Mouse (Mus musculus) hindbrain, embryonic 15.5 days (tissue): ENCODE results near the gene Ess2. TPM values are rescaled to one million over a fixed set of nuclear protein-coding genes. Genes with fewer than 3 reads are reported as not detected.
A peak's percentile ranks its signal among the peaks of the same experiment; 100 is the strongest.
"Not testable (repeated sequence)": the region's sequence is repeated elsewhere in the genome, so short reads cannot be mapped to it uniquely, and the experiment has no call there.

Experiments used
- ATAC-seq: fragments of 200-750 bp; cut with Nextera tagmentation; 2 replicates; pipeline ENCODE4 v1.8.0; 2017; ENCODE audit warnings: low read depth, moderate number of reproducible peaks, moderate TSS enrichment; ENCODE audit not compliant: low FRiP score
- H3K27ac ChIP-seq: fragments of 300-500 bp; sonication (generic); replicated peaks from 2 replicates; pipeline ENCODE4 v1.5.1; 2015; ENCODE audit warnings: mild to moderate bottlenecking, inconsistent platforms
- H3K27me3 ChIP-seq: fragments of 300-500 bp; sonication (generic); 2 replicates; pipeline ENCODE4 v1.6.1; 2015; ENCODE audit warnings: control low read depth, inconsistent platforms
- H3K36me3 ChIP-seq: fragments of 300-500 bp; sonication (generic); 2 replicates; pipeline ENCODE4 v1.6.1; 2015; ENCODE audit warnings: control low read depth, inconsistent platforms
- H3K4me1 ChIP-seq: fragments of 300-500 bp; sonication (generic); replicated peaks from 2 replicates; pipeline ENCODE4 v1.6.1; 2015; ENCODE audit warnings: control low read depth, inconsistent platforms
- H3K4me2 ChIP-seq: fragments of 300-500 bp; sonication (generic); 2 replicates; pipeline ENCODE4 v1.6.1; 2015; ENCODE audit warnings: moderate library complexity, mild to moderate bottlenecking, inconsistent platforms
- H3K4me3 ChIP-seq: fragments of 300-500 bp; sonication (generic); 2 replicates; pipeline ENCODE4 v1.5.1; 2015; ENCODE audit warnings: mild to moderate bottlenecking, inconsistent platforms
- H3K9ac ChIP-seq: fragments of 300-500 bp; sonication (generic); 2 replicates; pipeline ENCODE4 v1.6.1; 2015; ENCODE audit warnings: inconsistent platforms
- H3K9me3 ChIP-seq: fragments of 300-500 bp; sonication (generic); 2 replicates; pipeline ENCODE4 v1.6.1; 2016; ENCODE audit warnings: control low read depth, inconsistent platforms
- WGBS: fragments of 180-500 bp; shearing (Covaris S2); methylation state at CpG from one replicate; pipeline ENCODE4 v1.1.7; 2015; 5-methylcytosine and 5-hydroxymethylcytosine counted together
- polyA plus RNA-seq: library from polyadenylated mRNA; unstranded; fragments of >200 nt; fragmentation: Nextera tagmentation; extraction: Ambion mirVana; gene quantifications from 2 replicates; pipeline ENCODE4 v1.2.1, GENCODE M21; 2015

Gene Ess2
- polyA plus RNA-seq = 42.5 and 49.6 TPM in 2 replicates

- Histone ChIP-seq H3K9ac (peak within 1 kb of the TSS; percentile 69), H3K36me3 (peaks cover 29% of the 10 kb centered on the region), H3K9me3 (no peaks in the 10 kb centered on the region), H3K4me3 (peak within 1 kb of the TSS; percentile 89), H3K4me2 (peak within 1 kb of the TSS; percentile 96), H3K27me3 (peaks cover 46% of the 10 kb centered on the region), H3K4me1 (peaks cover 19% of the 10 kb centered on the region), H3K27ac (peak within 1 kb of the TSS; percentile 78)
- WGBS = under 1% methylated on average over 35 of the region's 35 CpGs
- peak; percentile 94 for ATAC-seq
These were observed at the start of gene Ess2 for GRCm38 (mm10) chr16:17911052-17911595. Gene Ess2, minus strand, starts transcription at chr16:17911348.

GRCm38 (mm10) chr16:17956052-17956638, 45.0 kb upstream of the Ess2 start:
- H3K9me3 ChIP-seq, H3K9ac ChIP-seq, H3K4me3 ChIP-seq, H3K4me1 ChIP-seq, ATAC-seq, H3K27ac ChIP-seq, H3K27me3 ChIP-seq, H3K4me2 ChIP-seq, H3K36me3 ChIP-seq: not testable (repeated sequence)
- 96% methylated on average over 17 of the region's 17 CpGs for WGBS

GRCm38 (mm10) chr16:17951618-17952017, 40.5 kb upstream of the Ess2 start:
- ATAC-seq = no peak
- H3K4me3 ChIP-seq = no peak overlapping the region
- 92% methylated on average over 4 of the region's 4 CpGs for WGBS
- H3K9ac ChIP-seq = no peak overlapping the region
- H3K36me3 ChIP-seq = no peaks in the 10 kb centered on the region
- no peaks in the 10 kb centered on the region for H3K4me1 ChIP-seq
- no peaks in the 10 kb centered on the region for H3K27me3 ChIP-seq
- no peak overlapping the region for H3K4me2 ChIP-seq
- H3K9me3 ChIP-seq = no peaks in the 10 kb centered on the region
- H3K27ac ChIP-seq = no peak overlapping the region

GRCm38 (mm10) chr16:17950068-17950467, 38.9 kb upstream of the Ess2 start:
- no peak for ATAC-seq
- Histone ChIP-seq H3K4me2 (no peak overlapping the region), H3K9ac (no peak overlapping the region), H3K9me3 (no peaks in the 10 kb centered on the region), H3K27me3 (no peaks in the 10 kb centered on the region), H3K36me3 (no peaks in the 10 kb centered on the region), H3K27ac (no peak overlapping the region), H3K4me1 (no peaks in the 10 kb centered on the region), H3K4me3 (no peak overlapping the region)
- 40% methylated on average over 4 of the region's 4 CpGs for WGBS

- Histone ChIP-seq H3K27ac (no peak overlapping the region), H3K4me2 (no peak overlapping the region), H3K9me3 (no peaks in the 10 kb centered on the region), H3K36me3 (no peaks in the 10 kb centered on the region), H3K4me1 (no peaks in the 10 kb centered on the region), H3K9ac (no peak overlapping the region), H3K4me3 (no peak overlapping the region), H3K27me3 (no peaks in the 10 kb centered on the region)
- WGBS = 17% methylated on average over 2 of the region's 2 CpGs
- ATAC-seq = peak; percentile 42; the same call in 1 of the 2 replicates
These were observed 38.3 kb upstream of the Ess2 start for GRCm38 (mm10) chr16:17949421-17949877.

- no peaks in the 10 kb centered on the region for H3K4me1 ChIP-seq
- no peaks in the 10 kb centered on the region for H3K9me3 ChIP-seq
- H3K4me2 ChIP-seq = no peak overlapping the region
- 56% methylated on average over 7 of the region's 7 CpGs for WGBS
- no peaks in the 10 kb centered on the region for H3K27me3 ChIP-seq
- H3K27ac ChIP-seq = no peak overlapping the region
- H3K36me3 ChIP-seq = no peaks in the 10 kb centered on the region
- no peak for ATAC-seq
- no peak overlapping the region for H3K9ac ChIP-seq
- H3K4me3 ChIP-seq = no peak overlapping the region
These were observed 34.1 kb upstream of the Ess2 start for GRCm38 (mm10) chr16:17945081-17945831.

- H3K27me3 ChIP-seq = no peaks in the 10 kb centered on the region
- no peak overlapping the region for H3K27ac ChIP-seq
- H3K4me2 ChIP-seq = no peak overlapping the region
- H3K36me3 ChIP-seq = no peaks in the 10 kb centered on the region
- no peak overlapping the region for H3K4me3 ChIP-seq
- no peak for ATAC-seq
- H3K4me1 ChIP-seq = no peaks in the 10 kb centered on the region
- 73% methylated on average over 8 of the region's 8 CpGs for WGBS
- no peaks in the 10 kb centered on the region for H3K9me3 ChIP-seq
- H3K9ac ChIP-seq = no peak overlapping the region
These were observed 32.3 kb upstream of the Ess2 start for GRCm38 (mm10) chr16:17943466-17943865.

- Histone ChIP-seq H3K9me3 (no peaks in the 10 kb centered on the region), H3K4me1 (no peaks in the 10 kb centered on the region), H3K4me2 (peak overlapping the region; percentile 11; the same call in 1 of the 2 replicates), H3K36me3 (no peaks in the 10 kb centered on the region), H3K27ac (no peak overlapping the region; the same call in 1 of the 2 replicates), H3K27me3 (no peaks in the 10 kb centered on the region), H3K9ac (no peak overlapping the region), H3K4me3 (no peak overlapping the region)
- 40% methylated on average over 9 of the region's 9 CpGs for WGBS
- peak; percentile 56; the same call in 1 of the 2 replicates for ATAC-seq
These were observed 28.2 kb upstream of the Ess2 start for GRCm38 (mm10) chr16:17939255-17939751.

GRCm38 (mm10) chr16:17938821-17939220, 27.7 kb upstream of the Ess2 start:
- H3K27me3 ChIP-seq = no peaks in the 10 kb centered on the region
- no peaks in the 10 kb centered on the region for H3K4me1 ChIP-seq
- WGBS = 9% methylated on average over 7 of the region's 7 CpGs
- H3K9me3 ChIP-seq = no peaks in the 10 kb centered on the region
- no peak overlapping the region for H3K4me3 ChIP-seq
- peak; percentile 68 for ATAC-seq
- H3K27ac ChIP-seq = no peak overlapping the region
- H3K9ac ChIP-seq = no peak overlapping the region
- no peaks in the 10 kb centered on the region for H3K36me3 ChIP-seq
- peak overlapping the region; percentile 11; the same call in 1 of the 2 replicates for H3K4me2 ChIP-seq

- Histone ChIP-seq H3K9me3 (no peaks in the 10 kb centered on the region), H3K27ac (no peak overlapping the region), H3K4me3 (no peak overlapping the region), H3K4me2 (no peak overlapping the region), H3K27me3 (no peaks in the 10 kb centered on the region), H3K9ac (no peak overlapping the region), H3K36me3 (no peaks in the 10 kb centered on the region), H3K4me1 (no peaks in the 10 kb centered on the region)
- no peak for ATAC-seq
- 87% methylated on average over 7 of the region's 7 CpGs for WGBS
These were observed 27.0 kb upstream of the Ess2 start for GRCm38 (mm10) chr16:17938187-17938586.

- no peaks in the 10 kb centered on the region for H3K36me3 ChIP-seq
- no peaks in the 10 kb centered on the region for H3K9me3 ChIP-seq
- no peak overlapping the region for H3K4me3 ChIP-seq
- H3K27me3 ChIP-seq = no peaks in the 10 kb centered on the region
- H3K4me2 ChIP-seq = no peak overlapping the region
- H3K27ac ChIP-seq = no peak overlapping the region
- H3K9ac ChIP-seq = no peak overlapping the region
- H3K4me1 ChIP-seq = no peaks in the 10 kb centered on the region
- ATAC-seq = no peak
- WGBS = 82% methylated on average over 10 of the region's 10 CpGs
These were observed 25.6 kb upstream of the Ess2 start for GRCm38 (mm10) chr16:17936776-17937175.

GRCm38 (mm10) chr16:17934445-17934910, 23.3 kb upstream of the Ess2 start:
- ATAC-seq = no peak
- Histone ChIP-seq H3K36me3 (no peaks in the 10 kb centered on the region), H3K4me2 (no peak overlapping the region), H3K27ac (no peak overlapping the region), H3K27me3 (no peaks in the 10 kb centered on the region), H3K9ac (no peak overlapping the region), H3K9me3 (no peaks in the 10 kb centered on the region), H3K4me1 (no peaks in the 10 kb centered on the region), H3K4me3 (no peak overlapping the region)
- WGBS = 71% methylated on average over 3 of the region's 3 CpGs
